Mouse (Mus musculus) megakaryocyte, embryonic 14.5 days (primary cell): Measurements from ENCODE around the gene Sectm1b.

ENCODE experiments used
- FLI1 ChIP-seq: IDR thresholded peaks from 2 replicates; pipeline ENCODE4 v1.6.1; 2012; ENCODE audit warnings: low read length, inconsistent platforms, mixed read lengths
- GATA1 ChIP-seq: IDR thresholded peaks from 3 replicates; pipeline ENCODE4 v1.6.1; 2012; ENCODE audit warnings: mixed read lengths, low read length, inconsistent platforms, borderline replicate concordance

DNA sequence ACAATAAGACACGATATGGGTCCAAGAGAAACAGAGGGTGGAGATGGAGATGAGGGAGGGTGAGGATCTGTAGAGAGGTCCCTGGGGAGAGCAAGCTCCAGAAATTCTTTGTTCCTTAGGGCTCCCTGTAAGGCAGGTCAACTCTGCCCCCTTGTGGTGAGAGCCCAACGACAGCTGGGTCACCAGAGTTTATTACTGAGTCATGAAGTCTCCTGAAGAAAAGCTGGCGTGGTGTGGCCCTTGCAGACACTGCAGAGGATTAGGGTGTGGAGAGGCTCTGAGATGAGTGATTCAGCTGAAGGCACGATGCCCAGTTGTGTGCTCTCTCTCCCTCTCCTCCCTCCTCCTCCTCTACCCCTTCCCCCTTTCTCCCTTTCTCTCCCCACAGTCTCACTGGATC lies 22.2 kb downstream of the Sectm1b start:
- no peak for TF ChIP-seq GATA1
- TF ChIP-seq FLI1: no peak
